Mouse (Mus musculus) intestine, postnatal 0 days (tissue): ENCODE measurements around the gene Zfp704. TPM values are rescaled to one million over a fixed set of nuclear protein-coding genes. Genes with fewer than 3 reads are reported as not detected.

Source experiments
- ATAC-seq: fragments of 200-750 bp; cut with Nextera tagmentation; 2 replicates; pipeline ENCODE4 v1.8.0; 2017; ENCODE audit warnings: mild to moderate bottlenecking, moderate TSS enrichment, moderate library complexity
- H3K27ac ChIP-seq: fragments of 300-500 bp; sonication (generic); 2 replicates; pipeline ENCODE4 v1.5.1; 2014; ENCODE audit warnings: mild to moderate bottlenecking, low read depth, low read length, moderate library complexity
- H3K27me3 ChIP-seq: fragments of 300-500 bp; sonication (generic); replicated peaks from 2 replicates; pipeline ENCODE4 v1.6.1; 2014; ENCODE audit warnings: low read length, mixed read lengths; ENCODE audit not compliant: control insufficient read depth, insufficient read depth
- H3K36me3 ChIP-seq: fragments of 300-500 bp; sonication (generic); 2 replicates; pipeline ENCODE4 v1.6.1; 2014; ENCODE audit warnings: mild to moderate bottlenecking, moderate library complexity; ENCODE audit not compliant: control insufficient read depth, insufficient read depth
- H3K4me1 ChIP-seq: fragments of 300-500 bp; sonication (generic); replicated peaks from 2 replicates; pipeline ENCODE4 v1.6.1; 2014; ENCODE audit warnings: antibody characterized with exemption, low read length, mixed read lengths; ENCODE audit not compliant: control insufficient read depth, insufficient read depth
- H3K4me2 ChIP-seq: fragments of 300-500 bp; sonication (generic); replicated peaks from 2 replicates; pipeline ENCODE4 v1.6.1; 2014; ENCODE audit warnings: low read depth, mild to moderate bottlenecking, moderate library complexity
- H3K4me3 ChIP-seq: fragments of 300-500 bp; sonication (generic); 2 replicates; pipeline ENCODE4 v1.5.1; 2014; ENCODE audit warnings: low read depth, low read length
- H3K9ac ChIP-seq: fragments of 300-500 bp; sonication (generic); 2 replicates; pipeline ENCODE4 v1.6.1; 2014; ENCODE audit warnings: mild to moderate bottlenecking, low read depth, low read length
- H3K9me3 ChIP-seq: fragments of 300-500 bp; sonication (generic); 2 replicates; pipeline ENCODE4 v1.6.1; 2016; ENCODE audit warnings: mixed run types; ENCODE audit not compliant: control insufficient read depth
- CTCF ChIP-seq: sonication (generic); IDR thresholded peaks from 2 replicates; pipeline ENCODE4 v1.5.1; 2016; ENCODE audit warnings: low read depth, mild to moderate bottlenecking, control low read depth, antibody characterized with exemption, moderate library complexity
- WGBS: fragments of 180-500 bp; shearing (Covaris S2); extraction: QIAGEN DNeasy Blood & Tissue Kit; methylation state at CpG from one replicate; pipeline ENCODE4 v1.1.7; 2014; 5-methylcytosine and 5-hydroxymethylcytosine counted together
- polyA plus RNA-seq: library from polyadenylated mRNA; unstranded; fragments of >200 nt; fragmentation: Nextera tagmentation; extraction: Ambion mirVana; gene quantifications from 2 replicates; pipeline ENCODE4 v1.2.1, GENCODE M21; 2015

Zfp704 gene
- polyA plus RNA-seq, 1 experiment from 2014 or later: 2.8 TPM

- no peaks in the 10 kb centered on the region for H3K9me3 ChIP-seq
- no peak for ATAC-seq
- H3K27ac ChIP-seq: no peak overlapping the region
- no peak overlapping the region for H3K4me3 ChIP-seq
- no peak for TF ChIP-seq CTCF
- no peak overlapping the region for H3K9ac ChIP-seq
- H3K4me1 ChIP-seq: no peaks in the 10 kb centered on the region
- H3K4me2 ChIP-seq: no peak overlapping the region
- WGBS: 41% methylated on average over 5 of the region's 5 CpGs
- no peaks in the 10 kb centered on the region for H3K27me3 ChIP-seq
- no peaks in the 10 kb centered on the region for H3K36me3 ChIP-seq
Measured at GRCm38 (mm10) chr3:9556137-9556536, 53.7 kb downstream of the Zfp704 start.

GRCm38 (mm10) chr3:9554916-9555315, 55.0 kb downstream of the Zfp704 start:
- H3K4me2 ChIP-seq: no peak overlapping the region
- H3K9me3 ChIP-seq: no peaks in the 10 kb centered on the region
- H3K4me3 ChIP-seq: no peak overlapping the region
- H3K9ac ChIP-seq: no peak overlapping the region
- H3K36me3 ChIP-seq: no peaks in the 10 kb centered on the region
- no peaks in the 10 kb centered on the region for H3K27me3 ChIP-seq
- no peak for TF ChIP-seq CTCF
- WGBS: 97% methylated on average over 6 of the region's 6 CpGs
- no peak overlapping the region for H3K27ac ChIP-seq
- ATAC-seq: no peak
- no peaks in the 10 kb centered on the region for H3K4me1 ChIP-seq

GRCm38 (mm10) chr3:9552332-9552731, 57.6 kb downstream of the Zfp704 start:
- Histone ChIP-seq H3K27ac (no peak overlapping the region), H3K9ac (no peak overlapping the region), H3K27me3 (no peaks in the 10 kb centered on the region), H3K9me3 (no peaks in the 10 kb centered on the region), H3K4me1 (no peaks in the 10 kb centered on the region), H3K36me3 (no peaks in the 10 kb centered on the region), H3K4me3 (no peak overlapping the region), H3K4me2 (no peak overlapping the region)
- no peak for ATAC-seq
- no peak for TF ChIP-seq CTCF
- 33% methylated on average over 8 of the region's 8 CpGs for WGBS

GRCm38 (mm10) chr3:9550930-9551329, 59.0 kb downstream of the Zfp704 start:
- no peak for TF ChIP-seq CTCF
- no peaks in the 10 kb centered on the region for H3K36me3 ChIP-seq
- H3K4me2 ChIP-seq: no peak overlapping the region
- H3K9ac ChIP-seq: no peak overlapping the region
- no peak overlapping the region for H3K4me3 ChIP-seq
- 74% methylated on average over 1 of the region's 1 CpGs for WGBS
- no peak for ATAC-seq
- no peaks in the 10 kb centered on the region for H3K9me3 ChIP-seq
- no peaks in the 10 kb centered on the region for H3K27me3 ChIP-seq
- H3K4me1 ChIP-seq: no peaks in the 10 kb centered on the region
- H3K27ac ChIP-seq: no peak overlapping the region

GRCm38 (mm10) chr3:9549815-9550214, 60.1 kb downstream of the Zfp704 start:
- no peak for TF ChIP-seq CTCF
- no peak for ATAC-seq
- no peak overlapping the region for H3K9ac ChIP-seq
- WGBS: 81% methylated on average over 5 of the region's 5 CpGs
- H3K27ac ChIP-seq: no peak overlapping the region
- H3K4me1 ChIP-seq: no peaks in the 10 kb centered on the region
- no peaks in the 10 kb centered on the region for H3K27me3 ChIP-seq
- H3K36me3 ChIP-seq: no peaks in the 10 kb centered on the region
- H3K9me3 ChIP-seq: no peaks in the 10 kb centered on the region
- no peak overlapping the region for H3K4me3 ChIP-seq
- no peak overlapping the region for H3K4me2 ChIP-seq

- Histone ChIP-seq H3K9me3 (no peaks in the 10 kb centered on the region), H3K4me2 (no peak overlapping the region), H3K4me1 (no peaks in the 10 kb centered on the region), H3K9ac (no peak overlapping the region), H3K36me3 (no peaks in the 10 kb centered on the region), H3K27ac (no peak overlapping the region), H3K4me3 (no peak overlapping the region), H3K27me3 (no peaks in the 10 kb centered on the region)
- no peak for TF ChIP-seq CTCF
- WGBS: 70% methylated on average over 10 of the region's 10 CpGs
- ATAC-seq: no peak
Measured at GRCm38 (mm10) chr3:9548188-9548587, 61.7 kb downstream of the Zfp704 start.
